Mouse (Mus musculus): ENCODE data around the gene Rassf3. TPM values are rescaled to one million over a fixed set of nuclear protein-coding genes. Genes with fewer than 3 reads are reported as not detected.
A peak's percentile ranks its signal among the peaks of the same experiment; 100 is the strongest.

Rassf3 gene
- polyA plus RNA-seq (2012; rRNA removed) (22.3 and 23.2 TPM in 2 replicates), polyA plus RNA-seq (2014; fragmentation: Nextera tagmentation; extraction: Ambion mirVana) (19.4 and 20.7 TPM in 2 replicates)

GRCm38 (mm10) chr10:121476190-121476967 lies at the start of gene Rassf3:
Rassf3 (minus strand) TSS chr10:121476347.
- peak within 1 kb of the TSS; percentile 77 for H3K9ac ChIP-seq (ENCODE audit: low read depth, low read length, severe bottlenecking)
- no peaks in the 10 kb centered on the region for H3K27me3 ChIP-seq (ENCODE audit: control insufficient read depth, insufficient read depth, low read length)
- peak within 1 kb of the TSS; percentile 77 for H3K27ac ChIP-seq (replicated peaks; ENCODE audit: low read depth, low read length)
- 1% methylated on average over 24 of the region's 62 CpGs for WGBS
- peak within 1 kb of the TSS; percentile 83 for H3K4me2 ChIP-seq (replicated peaks; ENCODE audit: low read depth, low read length, severe bottlenecking)
- peak; percentile 93 for TF ChIP-seq POLR2A (IDR thresholded peaks at IDR 0.05; ENCODE audit: borderline replicate concordance, extremely low read depth, insufficient read depth, insufficient read length)
- DNase-seq (ENCODE audit: low spot score) (peak; percentile 97), ATAC-seq (ENCODE audit: low FRiP score, low read depth) (peak; percentile 94)
- peak within 1 kb of the TSS; percentile 89 for H3K4me3 ChIP-seq (replicated peaks; ENCODE audit: low read length)
- no peaks in the 10 kb centered on the region for H3K36me3 ChIP-seq (ENCODE audit: control insufficient read depth, insufficient read depth, low read length)
- peaks cover 27% of the 10 kb centered on the region for H3K4me1 ChIP-seq (ENCODE audit: control insufficient read depth, insufficient read depth, low read length)
- no peaks in the 10 kb centered on the region for H3K9me3 ChIP-seq (ENCODE audit: control insufficient read depth, low read length)

- no peak overlapping the region for H3K4me3 ChIP-seq (replicated peaks; ENCODE audit: low read length)
- TF ChIP-seq POLR2A (IDR thresholded peaks at IDR 0.05; ENCODE audit: borderline replicate concordance, extremely low read depth, insufficient read depth, insufficient read length): no peak
- 0 out of 2 replicates have a peak, but pooled peaks have one; percentile 9 for ATAC-seq (ENCODE audit: low FRiP score, low read depth)
- no peak overlapping the region for H3K9ac ChIP-seq (ENCODE audit: low read depth, low read length, severe bottlenecking)
- H3K4me2 ChIP-seq (replicated peaks; ENCODE audit: low read depth, low read length, severe bottlenecking): peak overlapping the region; percentile 13; the same call in 1 of the 2 replicates
- peaks cover 6% of the 10 kb centered on the region for H3K4me1 ChIP-seq (ENCODE audit: control insufficient read depth, insufficient read depth, low read length)
- H3K36me3 ChIP-seq (ENCODE audit: control insufficient read depth, insufficient read depth, low read length): no peaks in the 10 kb centered on the region
- no peaks in the 10 kb centered on the region for H3K27me3 ChIP-seq (ENCODE audit: control insufficient read depth, insufficient read depth, low read length)
- 32% methylated on average over 12 of the region's 12 CpGs for WGBS
- 0 out of 2 replicates have a peak overlapping the region, but pooled peaks have one; percentile 33 for H3K27ac ChIP-seq (replicated peaks; ENCODE audit: low read depth, low read length)
- no peaks in the 10 kb centered on the region for H3K9me3 ChIP-seq (ENCODE audit: control insufficient read depth, low read length)
- no peak for DNase-seq (ENCODE audit: low spot score)
Measured at GRCm38 (mm10) chr10:121520923-121521585, 44.9 kb upstream of the Rassf3 start.

GRCm38 (mm10) chr10:121519710-121520109 lies 43.6 kb upstream of the Rassf3 start:
- H3K27me3 ChIP-seq (ENCODE audit: control insufficient read depth, insufficient read depth, low read length): no peaks in the 10 kb centered on the region
- WGBS: 34% methylated on average over 2 of the region's 2 CpGs
- H3K4me3 ChIP-seq (replicated peaks; ENCODE audit: low read length): no peak overlapping the region
- no peak for TF ChIP-seq POLR2A (IDR thresholded peaks at IDR 0.05; ENCODE audit: borderline replicate concordance, extremely low read depth, insufficient read depth, insufficient read length)
- H3K9ac ChIP-seq (ENCODE audit: low read depth, low read length, severe bottlenecking): no peak overlapping the region
- DNase-seq (ENCODE audit: low spot score): no peak
- H3K4me1 ChIP-seq (ENCODE audit: control insufficient read depth, insufficient read depth, low read length): peaks cover 6% of the 10 kb centered on the region
- no peaks in the 10 kb centered on the region for H3K36me3 ChIP-seq (ENCODE audit: control insufficient read depth, insufficient read depth, low read length)
- no peak overlapping the region for H3K27ac ChIP-seq (replicated peaks; ENCODE audit: low read depth, low read length)
- ATAC-seq (ENCODE audit: low FRiP score, low read depth): no peak
- no peak overlapping the region for H3K4me2 ChIP-seq (replicated peaks; ENCODE audit: low read depth, low read length, severe bottlenecking)
- no peaks in the 10 kb centered on the region for H3K9me3 ChIP-seq (ENCODE audit: control insufficient read depth, low read length)

GRCm38 (mm10) chr10:121516008-121516600 lies 40.0 kb upstream of the Rassf3 start:
- H3K4me3 ChIP-seq (replicated peaks; ENCODE audit: low read length): no peak overlapping the region
- H3K4me1 ChIP-seq (ENCODE audit: control insufficient read depth, insufficient read depth, low read length): peaks cover 2% of the 10 kb centered on the region
- 25% methylated on average over 18 of the region's 18 CpGs for WGBS
- no peaks in the 10 kb centered on the region for H3K9me3 ChIP-seq (ENCODE audit: control insufficient read depth, low read length)
- 0 out of 2 replicates have a peak, but pooled peaks have one; percentile 20 for TF ChIP-seq POLR2A (IDR thresholded peaks at IDR 0.05; ENCODE audit: borderline replicate concordance, extremely low read depth, insufficient read depth, insufficient read length)
- H3K27ac ChIP-seq (replicated peaks; ENCODE audit: low read depth, low read length): 0 out of 2 replicates have a peak overlapping the region, but pooled peaks have one; percentile 26
- ATAC-seq (ENCODE audit: low FRiP score, low read depth) (peak; percentile 53; the same call in 1 of the 2 replicates), DNase-seq (ENCODE audit: low spot score) (peak; percentile 91)
- H3K4me2 ChIP-seq (replicated peaks; ENCODE audit: low read depth, low read length, severe bottlenecking): peak overlapping the region; percentile 25; the same call in 1 of the 2 replicates
- H3K9ac ChIP-seq (ENCODE audit: low read depth, low read length, severe bottlenecking): no peak overlapping the region
- H3K36me3 ChIP-seq (ENCODE audit: control insufficient read depth, insufficient read depth, low read length): no peaks in the 10 kb centered on the region
- H3K27me3 ChIP-seq (ENCODE audit: control insufficient read depth, insufficient read depth, low read length): no peaks in the 10 kb centered on the region
